Mouse (Mus musculus): ENCODE data around the gene Gcc2. TPM values are rescaled to one million over a fixed set of nuclear protein-coding genes. Genes with fewer than 3 reads are reported as not detected.

The Gcc2 gene
- polyA plus RNA-seq, 1 experiment from 2014 or later, result 34.1 TPM

GRCm38 (mm10) chr10:58343552-58343951 lies 88.3 kb downstream of the Gcc2 start:
- H3K4me2 ChIP-seq (ENCODE audit: low read depth, low read length), result no peak overlapping the region
- 86% methylated on average over 3 of the region's 3 CpGs for WGBS
- H3K9me3 ChIP-seq (replicated peaks; ENCODE audit: control insufficient read depth, low read length), result no peaks in the 10 kb centered on the region
- no peak for ATAC-seq (replicated peaks; ENCODE audit: extremely low read depth, insufficient read depth, low FRiP score)
- 0 out of 2 replicates have a peak, but pooled peaks cover 2% of the 10 kb centered on the region for H3K36me3 ChIP-seq (ENCODE audit: control insufficient read depth, insufficient read depth)
- H3K4me3 ChIP-seq (ENCODE audit: low read length), result no peak overlapping the region
- H3K27me3 ChIP-seq (ENCODE audit: control insufficient read depth, insufficient read depth, low read length), result no peaks in the 10 kb centered on the region
- no peak overlapping the region for H3K9ac ChIP-seq (ENCODE audit: low read length)
- peak overlapping the region; percentile 91 for H3K27ac ChIP-seq (ENCODE audit: low read length)
- peaks cover 32% of the 10 kb centered on the region for H3K4me1 ChIP-seq (ENCODE audit: control insufficient read depth, insufficient read depth, low read length)

- H3K9me3 ChIP-seq (replicated peaks; ENCODE audit: control insufficient read depth, low read length), result no peaks in the 10 kb centered on the region
- no peak overlapping the region for H3K4me2 ChIP-seq (ENCODE audit: low read depth, low read length)
- peaks cover 37% of the 10 kb centered on the region for H3K4me1 ChIP-seq (ENCODE audit: control insufficient read depth, insufficient read depth, low read length)
- no peaks in the 10 kb centered on the region for H3K36me3 ChIP-seq (ENCODE audit: control insufficient read depth, insufficient read depth)
- no peaks in the 10 kb centered on the region for H3K27me3 ChIP-seq (ENCODE audit: control insufficient read depth, insufficient read depth, low read length)
- no peak overlapping the region for H3K27ac ChIP-seq (ENCODE audit: low read length)
- no peak overlapping the region for H3K4me3 ChIP-seq (ENCODE audit: low read length)
- ATAC-seq (replicated peaks; ENCODE audit: extremely low read depth, insufficient read depth, low FRiP score), result no peak; the same call in 1 of the 2 replicates
- H3K9ac ChIP-seq (ENCODE audit: low read length), result no peak overlapping the region
- 78% methylated on average over 3 of the region's 3 CpGs for WGBS
Observed at GRCm38 (mm10) chr10:58350600-58350999, 95.3 kb downstream of the Gcc2 start.

GRCm38 (mm10) chr10:58351670-58352069 lies 96.4 kb downstream of the Gcc2 start:
- no peaks in the 10 kb centered on the region for H3K36me3 ChIP-seq (ENCODE audit: control insufficient read depth, insufficient read depth)
- no peaks in the 10 kb centered on the region for H3K27me3 ChIP-seq (ENCODE audit: control insufficient read depth, insufficient read depth, low read length)
- H3K4me3 ChIP-seq (ENCODE audit: low read length), result no peak overlapping the region
- H3K27ac ChIP-seq (ENCODE audit: low read length), result peak overlapping the region; percentile 31; the same call in 1 of the 2 replicates
- no peaks in the 10 kb centered on the region for H3K9me3 ChIP-seq (replicated peaks; ENCODE audit: control insufficient read depth, low read length)
- ATAC-seq (replicated peaks; ENCODE audit: extremely low read depth, insufficient read depth, low FRiP score), result no peak
- no peak overlapping the region for H3K4me2 ChIP-seq (ENCODE audit: low read depth, low read length)
- no peak overlapping the region for H3K9ac ChIP-seq (ENCODE audit: low read length)
- peaks cover 39% of the 10 kb centered on the region for H3K4me1 ChIP-seq (ENCODE audit: control insufficient read depth, insufficient read depth, low read length)
- WGBS, result 38% methylated on average over 2 of the region's 2 CpGs

- WGBS, result 85% methylated on average over 3 of the region's 3 CpGs
- H3K4me2 ChIP-seq (ENCODE audit: low read depth, low read length), result no peak overlapping the region
- no peaks in the 10 kb centered on the region for H3K27me3 ChIP-seq (ENCODE audit: control insufficient read depth, insufficient read depth, low read length)
- ATAC-seq (replicated peaks; ENCODE audit: extremely low read depth, insufficient read depth, low FRiP score), result no peak
- no peaks in the 10 kb centered on the region for H3K36me3 ChIP-seq (ENCODE audit: control insufficient read depth, insufficient read depth)
- H3K27ac ChIP-seq (ENCODE audit: low read length), result no peak overlapping the region
- no peak overlapping the region for H3K4me3 ChIP-seq (ENCODE audit: low read length)
- H3K4me1 ChIP-seq (ENCODE audit: control insufficient read depth, insufficient read depth, low read length), result peaks cover 33% of the 10 kb centered on the region
- no peak overlapping the region for H3K9ac ChIP-seq (ENCODE audit: low read length)
- H3K9me3 ChIP-seq (replicated peaks; ENCODE audit: control insufficient read depth, low read length), result no peaks in the 10 kb centered on the region
Observed at GRCm38 (mm10) chr10:58352364-58352763, 97.1 kb downstream of the Gcc2 start.

- Histone ChIP-seq H3K4me3 (ENCODE audit: low read length) (no peak overlapping the region), H3K36me3 (ENCODE audit: control insufficient read depth, insufficient read depth) (no peaks in the 10 kb centered on the region; the same call in 1 of the 2 replicates), H3K9me3 (replicated peaks; ENCODE audit: control insufficient read depth, low read length) (no peaks in the 10 kb centered on the region), H3K27ac (ENCODE audit: low read length) (peak overlapping the region; percentile 94), H3K4me2 (ENCODE audit: low read depth, low read length) (peak overlapping the region; percentile 50), H3K4me1 (ENCODE audit: control insufficient read depth, insufficient read depth, low read length) (peaks cover 33% of the 10 kb centered on the region), H3K27me3 (ENCODE audit: control insufficient read depth, insufficient read depth, low read length) (no peaks in the 10 kb centered on the region), H3K9ac (ENCODE audit: low read length) (0 out of 2 replicates have a peak overlapping the region, but pooled peaks have one; percentile 18)
- WGBS, result 13% methylated on average over 3 of the region's 3 CpGs
- ATAC-seq (replicated peaks; ENCODE audit: extremely low read depth, insufficient read depth, low FRiP score), result peak; percentile 80
Observed at GRCm38 (mm10) chr10:58354561-58354960, 99.3 kb downstream of the Gcc2 start.

Other genes starting within 250 kb of the Gcc2 start
- gene AW822073, start 30.6 kb upstream of the Gcc2 start, polyA plus RNA-seq (2015; fragmentation: Nextera tagmentation; extraction: Ambion mirVana), result not detected in 2 replicates
- gene Duxf3, start 22.8 kb upstream of the Gcc2 start, polyA plus RNA-seq (2015; fragmentation: Nextera tagmentation; extraction: Ambion mirVana), result 0.08 TPM in 1 of 2 replicates, not detected in the other
- not detected in 2 replicates for gene Gm4981, start 18.8 kb upstream of the Gcc2 start, polyA plus RNA-seq (2015; fragmentation: Nextera tagmentation; extraction: Ambion mirVana)
- 163 and 185 TPM in 2 replicates for gene Lims1, start 68.0 kb downstream of the Gcc2 start, polyA plus RNA-seq (2015; fragmentation: Nextera tagmentation; extraction: Ambion mirVana)
- 14.0 and 15.4 TPM in 2 replicates for gene Ranbp2, start 191.4 kb downstream of the Gcc2 start, polyA plus RNA-seq (2015; fragmentation: Nextera tagmentation; extraction: Ambion mirVana)
- 6.6 and 7.2 TPM in 2 replicates for gene Ccdc138, start 242.5 kb downstream of the Gcc2 start, polyA plus RNA-seq (2015; fragmentation: Nextera tagmentation; extraction: Ambion mirVana)

All from heart, embryonic 16.5 days (tissue).